Mouse (Mus musculus) ES-E14 (cell line): ENCODE results near the gene Tcf25.

Source experiments
- CHD2 ChIP-seq: IDR thresholded peaks from 2 replicates; pipeline ENCODE4 v1.6.1; 2014; ENCODE audit warnings: mild to moderate bottlenecking, low read depth, low read length, inconsistent platforms
- ZC3H11A ChIP-seq: IDR thresholded peaks from 2 replicates; pipeline ENCODE4 v1.6.1; 2012; ENCODE audit warnings: low read depth, mild to moderate bottlenecking, inconsistent platforms, low read length, borderline replicate concordance

GRCm38 (mm10) chr8:123411246-123411645 is 37.7 kb downstream of the Tcf25 start, which contains the start of gene Tubb3:
- TF ChIP-seq ZC3H11A (no peak), CHD2 (no peak)
